Mouse (Mus musculus) heart, postnatal 0 days (tissue): ENCODE data around the gene Hoxb5. TPM values are rescaled to one million over a fixed set of nuclear protein-coding genes. Genes with fewer than 3 reads are reported as not detected.

Experiments used
- ATAC-seq: fragments of 200-750 bp; cut with Nextera tagmentation; 2 replicates; pipeline ENCODE4 v1.8.0; 2017; ENCODE audit warnings: low read depth, moderate number of reproducible peaks, moderate library complexity; ENCODE audit not compliant: insufficient read depth
- DNase-seq: peaks from one replicate; pipeline ENCODE4 v3.0.0-alpha.2; 2016; ENCODE audit warnings: low spot score
- H3K27ac ChIP-seq: fragments of 300-500 bp; sonication (generic); 2 replicates; pipeline ENCODE4 v1.5.1; 2014; ENCODE audit warnings: low read depth, mild to moderate bottlenecking
- H3K27me3 ChIP-seq: fragments of 300-500 bp; sonication (generic); 2 replicates; pipeline ENCODE4 v1.6.1; 2014; ENCODE audit warnings: low read length, mixed read lengths; ENCODE audit not compliant: control insufficient read depth, insufficient read depth
- H3K36me3 ChIP-seq: fragments of 300-500 bp; sonication (generic); replicated peaks from 2 replicates; pipeline ENCODE4 v1.6.1; 2014; ENCODE audit warnings: low read length, mixed read lengths; ENCODE audit not compliant: control insufficient read depth, insufficient read depth
- H3K4me1 ChIP-seq: fragments of 300-500 bp; sonication (generic); 2 replicates; pipeline ENCODE4 v1.6.1; 2014; ENCODE audit warnings: antibody characterized with exemption; ENCODE audit not compliant: control insufficient read depth, insufficient read depth
- H3K4me2 ChIP-seq: fragments of 300-500 bp; sonication (generic); 2 replicates; pipeline ENCODE4 v1.6.1; 2014; ENCODE audit warnings: low read depth, mild to moderate bottlenecking, low read length, moderate library complexity
- H3K4me3 ChIP-seq: fragments of 300-500 bp; sonication (generic); 2 replicates; pipeline ENCODE4 v1.5.1; 2014; ENCODE audit warnings: low read depth, low read length
- H3K9ac ChIP-seq: fragments of 300-500 bp; sonication (generic); replicated peaks from 2 replicates; pipeline ENCODE4 v1.6.1; 2014; ENCODE audit warnings: low read depth, low read length, mixed read lengths
- H3K9me3 ChIP-seq: fragments of 300-500 bp; sonication (generic); replicated peaks from 2 replicates; pipeline ENCODE4 v1.6.1; 2016; ENCODE audit warnings: low read length; ENCODE audit not compliant: control insufficient read depth
- CTCF ChIP-seq: IDR thresholded peaks from 2 replicates; pipeline ENCODE4 v1.5.1; 2016; ENCODE audit warnings: antibody characterized with exemption, control low read depth, low read depth
- EP300 ChIP-seq: IDR thresholded peaks from 2 replicates; pipeline ENCODE4 v1.6.1; 2016; ENCODE audit warnings: antibody characterized with exemption, low read depth
- WGBS: fragments of 180-500 bp; shearing (Covaris S2); extraction: QIAGEN DNeasy Blood & Tissue Kit; methylation state at CpG from one replicate; pipeline ENCODE4 v1.1.7; 2014; 5-methylcytosine and 5-hydroxymethylcytosine counted together
- polyA plus RNA-seq: library from polyadenylated mRNA; unstranded; fragments of >200 nt; fragmentation: Nextera tagmentation; extraction: Ambion mirVana; gene quantifications from 2 replicates; pipeline ENCODE4 v1.2.1, GENCODE M21; 2015
- total RNA-seq: library from RNA; depleted of rRNA; stranded (reverse); fragments of >200 nt; gene quantifications from 2 replicates; pipeline ENCODE4 v1.2.3, GENCODE M21; 2014; ENCODE audit warnings: low replicate concordance

Gene Hoxb5
- total and polyA plus RNA-seq, 2 experiments from 2014 or later, result 0.08 to 0.19 TPM

DNA sequence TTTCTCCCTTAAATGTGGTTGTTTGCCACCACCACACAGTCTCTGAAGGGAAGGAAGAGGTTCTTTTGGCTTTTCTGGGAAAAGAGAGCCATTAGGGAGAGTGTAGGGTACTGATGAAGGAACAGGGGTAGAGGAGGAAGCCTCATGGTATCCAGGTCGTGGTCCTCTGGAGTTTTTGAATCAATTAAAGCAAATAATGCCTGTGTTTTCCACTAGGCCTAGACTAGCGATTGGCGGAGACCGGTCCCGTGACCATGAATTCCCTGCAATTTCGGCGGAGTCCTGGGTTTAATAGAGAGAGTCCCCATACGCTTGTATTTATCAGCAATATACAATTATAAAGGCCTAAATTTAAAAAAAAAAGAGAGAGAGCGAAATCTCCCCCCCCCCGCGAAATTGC is 48.2 kb downstream of the Hoxb5 start:
- H3K27me3 ChIP-seq, result peaks cover 96% of the 10 kb centered on the region
- H3K4me1 ChIP-seq, result no peaks in the 10 kb centered on the region
- H3K4me3 ChIP-seq, result peak overlapping the region; percentile 46
- DNase-seq (no peak), ATAC-seq (no peak)
- 26% methylated on average over 11 of the region's 11 CpGs for WGBS
- H3K9me3 ChIP-seq, result no peaks in the 10 kb centered on the region
- H3K9ac ChIP-seq, result no peak overlapping the region
- H3K27ac ChIP-seq, result peak overlapping the region; percentile 62; the same call in 1 of the 2 replicates
- TF ChIP-seq EP300, result no peak
- TF ChIP-seq CTCF, result no peak
- H3K36me3 ChIP-seq, result no peaks in the 10 kb centered on the region
- H3K4me2 ChIP-seq, result peak overlapping the region; percentile 49

DNA sequence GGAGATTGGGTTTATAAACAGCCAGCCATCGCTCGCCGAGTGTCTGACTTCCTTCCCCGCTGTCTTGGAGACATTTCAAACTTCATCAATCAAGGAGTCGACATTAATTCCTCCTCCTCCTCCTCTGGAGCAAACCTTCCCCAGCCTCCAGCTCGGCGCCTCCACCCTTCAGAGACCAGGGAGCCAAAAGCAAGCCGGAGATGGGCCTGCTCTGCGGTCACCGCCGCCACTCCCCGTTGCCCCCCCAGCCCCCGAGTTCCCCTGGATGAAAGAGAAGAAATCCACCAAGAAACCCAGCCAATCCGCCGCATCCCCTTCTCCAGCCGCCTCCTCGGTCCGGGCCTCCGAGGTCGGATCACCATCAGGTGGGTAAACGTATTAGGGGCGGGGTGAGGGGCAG is 48.7 kb downstream of the Hoxb5 start:
- Histone ChIP-seq H3K4me1 (no peaks in the 10 kb centered on the region), H3K27me3 (peaks cover 96% of the 10 kb centered on the region), H3K27ac (peak overlapping the region; percentile 62), H3K9ac (0 out of 2 replicates have a peak overlapping the region, but pooled peaks have one; percentile 27), H3K4me2 (peak overlapping the region; percentile 49), H3K4me3 (peak overlapping the region; percentile 46), H3K9me3 (no peaks in the 10 kb centered on the region), H3K36me3 (no peaks in the 10 kb centered on the region)
- TF ChIP-seq CTCF, result no peak
- TF ChIP-seq EP300, result no peak
- WGBS, result 4% methylated on average over 22 of the region's 22 CpGs
- no peak for ATAC-seq
- no peak for DNase-seq

DNA sequence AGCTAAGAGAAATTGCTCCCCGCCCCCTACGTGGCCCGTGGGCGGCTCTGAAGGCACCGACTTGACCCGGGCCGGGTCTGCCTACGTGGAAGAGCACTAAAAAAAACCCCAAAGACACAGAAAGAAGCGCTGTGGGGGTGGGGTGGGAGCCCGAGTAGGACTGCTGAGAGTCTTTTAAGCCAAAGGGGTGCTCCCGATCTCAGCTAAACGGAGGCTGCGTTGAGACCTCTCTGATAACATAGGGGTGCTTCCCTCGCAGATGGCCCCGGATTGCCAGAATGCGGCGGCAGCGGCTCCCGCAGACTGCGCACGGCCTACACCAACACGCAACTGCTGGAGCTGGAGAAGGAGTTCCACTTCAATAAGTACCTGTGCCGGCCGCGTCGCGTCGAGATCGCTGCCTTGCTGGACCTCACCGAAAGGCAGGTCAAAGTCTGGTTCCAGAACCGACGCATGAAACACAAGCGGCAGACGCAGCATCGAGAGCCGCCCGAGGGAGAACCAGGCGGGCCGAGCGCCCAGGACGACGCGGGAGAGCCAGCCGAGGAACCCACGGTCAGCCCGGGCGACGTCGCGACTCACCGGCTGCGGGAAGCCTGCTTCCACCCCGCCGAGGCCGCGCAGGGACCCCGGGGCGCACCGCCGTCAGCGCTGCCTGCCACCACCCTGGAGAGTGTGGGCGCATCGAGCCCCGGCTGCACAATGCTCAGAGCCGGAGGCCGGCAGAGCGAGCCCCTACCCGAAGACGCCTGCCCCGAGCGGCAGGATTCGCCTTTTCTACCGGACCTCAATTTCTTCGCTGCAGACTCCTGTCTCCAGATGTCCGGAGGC is 49.8 kb downstream of the Hoxb5 start:
- H3K4me2 ChIP-seq, result peak overlapping the region; percentile 49
- H3K9ac ChIP-seq, result peak overlapping the region; percentile 54
- under 1% methylated on average over 59 of the region's 75 CpGs for WGBS
- peak overlapping the region; percentile 62 for H3K27ac ChIP-seq
- H3K4me3 ChIP-seq, result peak overlapping the region; percentile 46
- no peaks in the 10 kb centered on the region for H3K36me3 ChIP-seq
- no peaks in the 10 kb centered on the region for H3K4me1 ChIP-seq
- ATAC-seq (0 out of 2 replicates have a peak, but pooled peaks have one; percentile 30), DNase-seq (no peak)
- no peaks in the 10 kb centered on the region for H3K9me3 ChIP-seq
- peaks cover 98% of the 10 kb centered on the region for H3K27me3 ChIP-seq
- no peak for TF ChIP-seq CTCF
- TF ChIP-seq EP300, result no peak

DNA sequence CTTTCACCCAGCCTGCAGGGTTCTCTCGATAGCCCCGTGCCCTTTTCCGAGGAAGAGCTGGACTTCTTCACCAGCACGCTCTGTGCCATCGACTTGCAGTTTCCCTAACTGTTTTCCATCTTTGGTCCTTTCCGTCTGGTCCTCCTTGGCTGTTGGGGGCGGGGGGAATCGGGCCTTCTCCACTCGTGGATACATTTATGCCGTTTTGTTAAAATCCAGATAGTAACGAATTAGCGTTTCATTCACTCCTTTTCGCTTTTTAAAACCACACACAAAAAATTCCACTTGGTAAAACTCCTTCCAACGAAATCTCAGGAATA is 50.3 kb downstream of the Hoxb5 start:
- Histone ChIP-seq H3K9ac (peak overlapping the region; percentile 54), H3K36me3 (no peaks in the 10 kb centered on the region), H3K27ac (peak overlapping the region; percentile 62), H3K4me1 (no peaks in the 10 kb centered on the region), H3K4me3 (peak overlapping the region; percentile 46), H3K4me2 (peak overlapping the region; percentile 49), H3K9me3 (no peaks in the 10 kb centered on the region), H3K27me3 (peaks cover 97% of the 10 kb centered on the region)
- ATAC-seq (0 out of 2 replicates have a peak, but pooled peaks have one; percentile 27), DNase-seq (no peak)
- WGBS, result 4% methylated on average over 14 of the region's 14 CpGs
- TF ChIP-seq CTCF (no peak), EP300 (no peak)

DNA sequence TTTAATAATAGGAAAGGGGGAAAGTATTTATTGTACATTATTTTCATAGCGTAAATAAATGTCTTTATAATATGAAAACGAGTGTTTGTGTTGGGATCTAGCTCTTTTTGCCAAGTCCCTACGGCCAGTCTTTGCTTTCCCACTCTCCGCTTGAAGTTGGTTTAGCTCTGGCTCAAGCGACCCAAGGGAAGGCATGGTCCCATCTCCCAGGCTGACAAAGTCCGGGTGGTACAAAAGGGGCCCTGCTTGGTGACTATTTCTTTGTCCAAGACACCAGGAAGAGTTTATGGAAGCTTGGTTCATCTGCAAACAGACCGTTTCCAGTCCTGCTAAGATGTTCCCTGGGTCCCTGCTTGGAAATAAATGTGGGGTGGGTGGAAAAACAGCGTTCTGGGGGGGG is 50.8 kb downstream of the Hoxb5 start:
- Histone ChIP-seq H3K27me3 (peaks cover 93% of the 10 kb centered on the region), H3K9ac (no peak overlapping the region), H3K4me3 (peak overlapping the region; percentile 46), H3K4me1 (no peaks in the 10 kb centered on the region), H3K9me3 (no peaks in the 10 kb centered on the region), H3K4me2 (peak overlapping the region; percentile 49), H3K27ac (peak overlapping the region; percentile 5; the same call in 1 of the 2 replicates), H3K36me3 (no peaks in the 10 kb centered on the region)
- TF ChIP-seq CTCF, result no peak
- TF ChIP-seq EP300, result no peak
- ATAC-seq (no peak), DNase-seq (no peak)
- WGBS, result 24% methylated on average over 8 of the region's 8 CpGs
